ENCODE assay signal across 24 mouse cellular contexts in genomic region chr11:34416619-34416979, GRCm38 (mm10).
DNase-seq lines count a peak whose midpoint lies in the region; ATAC-seq lines count a peak whose summit lies in the region.
"Had no signal": no experiment of that assay in that cellular context is flagged by ENCODE, and none has a peak within 500 bp of the region (broad histone marks: within the 10 kb centered on the region; RNA-seq: fewer than 3 reads in every experiment).

No protein-coding gene starts in this region.

- H3K9ac ChIP-seq in forebrain, embryonic 13.5 days: no peak overlapping the region
- H3K9ac ChIP-seq in forebrain, embryonic 16.5 days (replicated peaks; ENCODE audit: low read depth, low read length): no peak overlapping the region
- H3K9ac ChIP-seq in midbrain, embryonic 16.5 days (ENCODE audit: low read depth, low read length): no peak overlapping the region
- no peak overlapping the region for H3K9ac ChIP-seq in midbrain, embryonic 12.5 days (replicated peaks)
- H3K9ac ChIP-seq in neural tube, embryonic 14.5 days (replicated peaks; ENCODE audit: low read depth, low read length): no peak overlapping the region
- H3K9ac ChIP-seq: embryonic facial prominence, embryonic 12.5 days; heart, embryonic 15.5 days had no signal

- H3K36me3 ChIP-seq in forebrain, embryonic 13.5 days (ENCODE audit: poor library complexity, severe bottlenecking): no peaks in the 10 kb centered on the region
- no peaks in the 10 kb centered on the region for H3K36me3 ChIP-seq in forebrain, embryonic 16.5 days (ENCODE audit: control insufficient read depth, insufficient read depth)
- H3K36me3 ChIP-seq in midbrain, embryonic 10.5 days: no peaks in the 10 kb centered on the region
- no peaks in the 10 kb centered on the region for H3K36me3 ChIP-seq in midbrain, embryonic 16.5 days (ENCODE audit: control insufficient read depth, insufficient read depth, low read length)
- H3K36me3 ChIP-seq in midbrain, embryonic 12.5 days: no peaks in the 10 kb centered on the region
- H3K36me3 ChIP-seq in neural tube, embryonic 14.5 days (ENCODE audit: control insufficient read depth, insufficient read depth, low read length): no peaks in the 10 kb centered on the region
- H3K36me3 ChIP-seq: embryonic facial prominence, embryonic 12.5 days; G1E; heart, embryonic 15.5 days had no signal

- no peak overlapping the region for H3K4me3 ChIP-seq in forebrain, embryonic 13.5 days
- no peak overlapping the region for H3K4me3 ChIP-seq in forebrain, embryonic 16.5 days (replicated peaks; ENCODE audit: low read length)
- no peak overlapping the region for H3K4me3 ChIP-seq in midbrain, embryonic 10.5 days
- no peak overlapping the region for H3K4me3 ChIP-seq in midbrain, embryonic 16.5 days (ENCODE audit: low read depth, low read length)
- no peak overlapping the region for H3K4me3 ChIP-seq in midbrain, embryonic 12.5 days
- no peak overlapping the region for H3K4me3 ChIP-seq in neural tube, embryonic 14.5 days (ENCODE audit: low read depth, low read length)
- H3K4me3 ChIP-seq: embryonic facial prominence, embryonic 12.5 days; heart, embryonic 15.5 days; myocyte had no signal

- no peaks in the 10 kb centered on the region; the same call in 1 of the 2 replicates for H3K27me3 ChIP-seq in forebrain, embryonic 13.5 days
- H3K27me3 ChIP-seq in forebrain, embryonic 16.5 days (replicated peaks; ENCODE audit: control insufficient read depth, insufficient read depth, low read length): no peaks in the 10 kb centered on the region
- H3K27me3 ChIP-seq in midbrain, embryonic 10.5 days (ENCODE audit: low read depth, poor library complexity, severe bottlenecking): 0 out of 2 replicates have a peak, but pooled peaks cover 3% of the 10 kb centered on the region
- H3K27me3 ChIP-seq in midbrain, embryonic 16.5 days (ENCODE audit: control insufficient read depth, insufficient read depth, low read depth, low read length): no peaks in the 10 kb centered on the region
- H3K27me3 ChIP-seq in midbrain, embryonic 12.5 days: peaks cover 4% of the 10 kb centered on the region; the same call in 1 of the 2 replicates
- H3K27me3 ChIP-seq in neural tube, embryonic 14.5 days (ENCODE audit: control insufficient read depth, insufficient read depth, low read length): no peaks in the 10 kb centered on the region
- H3K27me3 ChIP-seq: CH12.LX; heart, embryonic 15.5 days; Patski had no signal

- peak overlapping the region; percentile 14; the same call in 1 of the 2 replicates for H3K4me2 ChIP-seq in forebrain, embryonic 13.5 days
- no peak overlapping the region for H3K4me2 ChIP-seq in forebrain, embryonic 16.5 days (ENCODE audit: low read length)
- no peak overlapping the region for H3K4me2 ChIP-seq in midbrain, embryonic 16.5 days (ENCODE audit: low read length)
- no peak overlapping the region for H3K4me2 ChIP-seq in midbrain, embryonic 12.5 days (replicated peaks)
- no peak overlapping the region for H3K4me2 ChIP-seq in neural tube, embryonic 14.5 days (ENCODE audit: low read depth, low read length)
- H3K4me2 ChIP-seq: embryonic facial prominence, embryonic 12.5 days; heart, embryonic 15.5 days had no signal

- WGBS in forebrain, embryonic 13.5 days: 58% methylated on average over 3 of the region's 3 CpGs
- 66% methylated on average over 3 of the region's 3 CpGs for WGBS in forebrain, embryonic 16.5 days
- WGBS in midbrain, embryonic 10.5 days: 75% methylated on average over 3 of the region's 3 CpGs
- WGBS in midbrain, embryonic 16.5 days: 62% methylated on average over 3 of the region's 3 CpGs
- 57% methylated on average over 3 of the region's 3 CpGs for WGBS in midbrain, embryonic 12.5 days
- WGBS in neural tube, embryonic 14.5 days: 61% methylated on average over 3 of the region's 3 CpGs

- no peak for DNase-seq in midbrain, embryonic 10.5 days (ENCODE audit: low spot score)
- DNase-seq in spleen, adult 12 weeks (ENCODE audit: low spot score): no peak
- DNase-seq: adrenal gland, postnatal 36 days; B cell, adult 2 months; cerebellum, adult 11 months; cerebellum, adult 9-11 months; gastrocnemius, postnatal 36 days; heart, postnatal 4 days; kidney, adult 9 months; kidney, postnatal 14 days; lung, postnatal 4 days; spleen, adult 18-20 months had no signal

- no peaks in the 10 kb centered on the region for H3K9me3 ChIP-seq in forebrain, embryonic 13.5 days (replicated peaks)
- H3K9me3 ChIP-seq in forebrain, embryonic 16.5 days (ENCODE audit: control insufficient read depth, low read length): no peaks in the 10 kb centered on the region
- 0 out of 2 replicates have a peak, but pooled peaks cover 3% of the 10 kb centered on the region for H3K9me3 ChIP-seq in midbrain, embryonic 10.5 days (replicated peaks)
- no peaks in the 10 kb centered on the region for H3K9me3 ChIP-seq in midbrain, embryonic 16.5 days (replicated peaks; ENCODE audit: control insufficient read depth, low read length, poor library complexity, severe bottlenecking)
- no peaks in the 10 kb centered on the region for H3K9me3 ChIP-seq in midbrain, embryonic 12.5 days
- H3K9me3 ChIP-seq in neural tube, embryonic 14.5 days (ENCODE audit: control insufficient read depth, low read length): no peaks in the 10 kb centered on the region
- H3K9me3 ChIP-seq: embryonic facial prominence, embryonic 12.5 days; heart, embryonic 15.5 days had no signal

- peak; percentile 15; the same call in 1 of the 2 replicates for ATAC-seq in forebrain, embryonic 13.5 days
- no peak for ATAC-seq in forebrain, embryonic 16.5 days
- ATAC-seq in midbrain, embryonic 16.5 days: no peak
- ATAC-seq in midbrain, embryonic 12.5 days (ENCODE audit: low FRiP score, low read depth): 0 out of 2 replicates have a peak, but pooled peaks have one; percentile 51
- ATAC-seq in neural tube, embryonic 14.5 days (ENCODE audit: low read depth): peak; percentile 21; the same call in 1 of the 2 replicates
- ATAC-seq: intestine, embryonic 16.5 days; Patski had no signal

- H3K4me1 ChIP-seq in forebrain, embryonic 13.5 days: peaks cover 12% of the 10 kb centered on the region
- H3K4me1 ChIP-seq in forebrain, embryonic 16.5 days (replicated peaks; ENCODE audit: control insufficient read depth, insufficient read depth, low read length): peaks cover 10% of the 10 kb centered on the region
- H3K4me1 ChIP-seq in midbrain, embryonic 10.5 days: peaks cover 19% of the 10 kb centered on the region
- H3K4me1 ChIP-seq in midbrain, embryonic 16.5 days (ENCODE audit: control insufficient read depth, insufficient read depth, low read length): peaks cover 9% of the 10 kb centered on the region
- H3K4me1 ChIP-seq in midbrain, embryonic 12.5 days: peaks cover 13% of the 10 kb centered on the region
- 0 out of 2 replicates have a peak, but pooled peaks cover 5% of the 10 kb centered on the region for H3K4me1 ChIP-seq in neural tube, embryonic 14.5 days (ENCODE audit: control insufficient read depth, insufficient read depth, low read length)
- H3K4me1 ChIP-seq: heart, embryonic 15.5 days had no signal

- H3K27ac ChIP-seq in forebrain, embryonic 13.5 days: no peak overlapping the region
- H3K27ac ChIP-seq in forebrain, embryonic 16.5 days (ENCODE audit: low read length): no peak overlapping the region
- H3K27ac ChIP-seq in midbrain, embryonic 10.5 days (replicated peaks): 0 out of 2 replicates have a peak overlapping the region, but pooled peaks have one; percentile 17
- H3K27ac ChIP-seq in midbrain, embryonic 16.5 days (ENCODE audit: low read length): no peak overlapping the region
- no peak overlapping the region for H3K27ac ChIP-seq in midbrain, embryonic 12.5 days (replicated peaks)
- H3K27ac ChIP-seq in neural tube, embryonic 14.5 days (ENCODE audit: low read depth, low read length): no peak overlapping the region
- H3K27ac ChIP-seq: embryonic facial prominence, embryonic 12.5 days; heart, embryonic 15.5 days had no signal

Comparison
In these comparisons a context has a peak if more than half of its experiments do, and no peak if none do; other contexts are left out.
1. ATAC-seq: peak in forebrain, embryonic 13.5 days (single experiment), midbrain, embryonic 12.5 days (single experiment) and neural tube, embryonic 14.5 days (single experiment); none in forebrain, embryonic 16.5 days (single experiment) and midbrain, embryonic 16.5 days (single experiment).